Mouse (Mus musculus) lung, postnatal 0 days (tissue): ENCODE data around the gene Senp7. TPM values are rescaled to one million over a fixed set of nuclear protein-coding genes. Genes with fewer than 3 reads are reported as not detected.
"Not testable (repeated sequence)": the region's sequence is repeated elsewhere in the genome, so short reads cannot be mapped to it uniquely, and the experiment has no call there.

Experiments used
- ATAC-seq: fragments of 200-750 bp; cut with Nextera tagmentation; 2 replicates; pipeline ENCODE4 v1.8.0; 2017; ENCODE audit warnings: moderate library complexity
- DNase-seq: peaks from one replicate; pipeline ENCODE4 v3.0.0-alpha.2; 2016; ENCODE audit warnings: low spot score
- H3K27ac ChIP-seq: fragments of 300-500 bp; sonication (generic); 2 replicates; pipeline ENCODE4 v1.5.1; 2014; ENCODE audit warnings: antibody characterized with exemption, mild to moderate bottlenecking, low read length, mixed read lengths
- H3K27me3 ChIP-seq: fragments of 300-500 bp; sonication (generic); replicated peaks from 2 replicates; pipeline ENCODE4 v1.6.1; 2014; ENCODE audit warnings: low read length, mixed read lengths; ENCODE audit not compliant: insufficient read depth
- H3K36me3 ChIP-seq: fragments of 300-500 bp; sonication (generic); 2 replicates; pipeline ENCODE4 v1.6.1; 2014; ENCODE audit warnings: low read length, mixed read lengths; ENCODE audit not compliant: insufficient read depth
- H3K4me1 ChIP-seq: fragments of 300-500 bp; sonication (generic); 2 replicates; pipeline ENCODE4 v1.6.1; 2014; ENCODE audit warnings: antibody characterized with exemption, low read depth, low read length, mixed read lengths; ENCODE audit not compliant: insufficient read depth
- H3K4me2 ChIP-seq: fragments of 300-500 bp; sonication (generic); replicated peaks from 2 replicates; pipeline ENCODE4 v1.6.1; 2014; ENCODE audit warnings: low read depth, mild to moderate bottlenecking, low read length, moderate library complexity, mixed read lengths
- H3K4me3 ChIP-seq: fragments of 300-500 bp; sonication (generic); 2 replicates; pipeline ENCODE4 v1.5.1; 2014; ENCODE audit warnings: low read depth, low read length
- H3K9ac ChIP-seq: fragments of 300-500 bp; sonication (generic); replicated peaks from 2 replicates; pipeline ENCODE4 v1.6.1; 2014; ENCODE audit warnings: low read depth, mild to moderate bottlenecking
- H3K9me3 ChIP-seq: fragments of 300-500 bp; sonication (generic); 2 replicates; pipeline ENCODE4 v1.6.1; 2016; ENCODE audit warnings: low read length, mixed read lengths
- CTCF ChIP-seq: IDR thresholded peaks from 2 replicates; pipeline ENCODE4 v1.5.1; 2016; ENCODE audit warnings: antibody characterized with exemption, mild to moderate bottlenecking
- EP300 ChIP-seq: IDR thresholded peaks from 2 replicates; pipeline ENCODE4 v1.6.1; 2016; ENCODE audit warnings: antibody characterized with exemption, mild to moderate bottlenecking, control low read depth
- WGBS: fragments of 180-500 bp; shearing (Covaris S2); extraction: QIAGEN DNeasy Blood & Tissue Kit; methylation state at CpG from one replicate; pipeline ENCODE4 v1.1.7; 2014; 5-methylcytosine and 5-hydroxymethylcytosine counted together
- polyA plus RNA-seq: library from polyadenylated mRNA; unstranded; fragments of >200 nt; fragmentation: Nextera tagmentation; extraction: Ambion mirVana; gene quantifications from 2 replicates; pipeline ENCODE4 v1.2.1, GENCODE M21; 2015

Senp7 gene
- polyA plus RNA-seq, 1 experiment from 2014 or later: 19.9 TPM

DNA sequence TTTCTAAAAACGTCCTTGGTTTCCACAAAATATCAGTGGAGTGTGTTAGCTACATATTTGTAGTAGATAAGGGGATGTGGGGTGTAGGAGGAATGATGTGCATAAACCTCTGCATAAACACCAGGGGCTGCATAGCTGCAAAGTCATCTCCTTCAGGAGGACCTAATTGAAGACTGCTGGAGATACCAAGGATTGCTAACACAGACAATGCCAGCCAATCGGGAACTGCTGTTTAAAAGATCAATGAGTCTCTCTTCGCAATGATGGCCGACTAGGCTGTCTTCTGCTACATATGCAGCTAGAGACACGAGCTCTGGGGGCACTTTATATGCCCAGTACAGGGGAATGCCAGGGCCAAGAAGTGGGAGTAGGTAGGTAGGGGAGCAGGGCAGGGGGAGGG, 74.4 kb downstream of the Senp7 start:
- WGBS: 85% methylated on average over 5 of the region's 5 CpGs
- no peaks in the 10 kb centered on the region for H3K9me3 ChIP-seq

DNA sequence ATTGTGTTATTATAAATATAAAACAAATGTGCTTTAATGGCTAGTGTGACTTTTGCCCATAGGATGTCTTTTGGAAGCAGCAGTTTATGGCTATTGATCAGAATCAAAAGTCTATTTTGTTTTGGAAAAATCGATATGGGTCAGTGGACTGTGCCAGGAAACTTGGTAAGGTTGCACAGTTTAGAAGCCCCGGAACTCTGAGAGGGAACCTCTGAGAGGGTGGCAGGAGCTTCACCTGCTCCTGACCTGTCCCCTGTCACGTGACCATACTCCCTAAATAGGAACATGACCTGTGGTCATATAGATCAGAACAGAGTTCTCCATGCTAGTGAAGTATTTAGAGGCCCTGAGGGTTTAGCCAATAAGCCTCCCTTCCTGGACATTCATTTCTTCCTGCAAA, 75.9 kb downstream of the Senp7 start:
- ATAC-seq (no peak), DNase-seq (no peak)
- TF ChIP-seq CTCF (no peak), EP300 (no peak)
- no peaks in the 10 kb centered on the region for H3K27me3 ChIP-seq
- WGBS: 94% methylated on average over 3 of the region's 3 CpGs
- H3K9ac ChIP-seq: no peak overlapping the region
- no peaks in the 10 kb centered on the region for H3K4me1 ChIP-seq
- H3K36me3 ChIP-seq: 0 out of 2 replicates have a peak, but pooled peaks cover 13% of the 10 kb centered on the region
- H3K4me3 ChIP-seq: no peak overlapping the region
- H3K4me2 ChIP-seq: no peak overlapping the region
- no peaks in the 10 kb centered on the region for H3K9me3 ChIP-seq
- no peak overlapping the region for H3K27ac ChIP-seq

More for the DNA sequence above, 74.4 kb downstream of the Senp7 start:
- H3K27ac ChIP-seq: no peak overlapping the region
- H3K9ac ChIP-seq: no peak overlapping the region
- 0 out of 2 replicates have a peak, but pooled peaks cover 13% of the 10 kb centered on the region for H3K36me3 ChIP-seq
- ATAC-seq (no peak), DNase-seq (no peak)
- no peak overlapping the region for H3K4me2 ChIP-seq
- TF ChIP-seq EP300 (no peak), CTCF (no peak)
- H3K4me3 ChIP-seq: no peak overlapping the region
- no peaks in the 10 kb centered on the region for H3K27me3 ChIP-seq
- H3K4me1 ChIP-seq: no peaks in the 10 kb centered on the region

DNA sequence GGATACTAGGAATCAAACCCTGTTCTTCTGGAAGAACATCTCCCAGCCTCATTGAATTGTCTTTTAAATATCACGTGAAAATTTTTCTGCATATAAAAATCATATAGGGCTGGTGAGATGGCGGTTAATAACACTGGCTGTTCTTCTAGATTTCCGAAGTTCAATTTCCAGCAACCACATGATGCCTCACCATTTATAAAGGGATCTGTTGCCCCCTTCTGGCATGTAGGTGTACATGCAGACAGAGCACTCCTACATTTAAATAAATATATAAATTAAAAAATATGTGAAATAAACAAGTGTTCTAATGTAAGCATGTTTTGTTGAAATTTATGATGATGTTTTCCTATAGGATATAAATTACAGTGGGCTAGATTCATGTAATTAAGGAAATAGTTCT, 83.5 kb downstream of the Senp7 start:
- ATAC-seq: peak; percentile 52
- no peaks in the 10 kb centered on the region for H3K4me1 ChIP-seq
- H3K27me3 ChIP-seq: no peaks in the 10 kb centered on the region
- H3K9ac ChIP-seq: no peak overlapping the region
- no peaks in the 10 kb centered on the region for H3K36me3 ChIP-seq
- no peak overlapping the region for H3K27ac ChIP-seq
- H3K9me3 ChIP-seq: no peaks in the 10 kb centered on the region
- H3K4me3 ChIP-seq: no peak overlapping the region
- H3K4me2 ChIP-seq: no peak overlapping the region
- TF ChIP-seq CTCF (peak; percentile 74), EP300 (no peak)
- DNase-seq: peak; percentile 85
- WGBS: 29% methylated on average over 3 of the region's 3 CpGs

DNA sequence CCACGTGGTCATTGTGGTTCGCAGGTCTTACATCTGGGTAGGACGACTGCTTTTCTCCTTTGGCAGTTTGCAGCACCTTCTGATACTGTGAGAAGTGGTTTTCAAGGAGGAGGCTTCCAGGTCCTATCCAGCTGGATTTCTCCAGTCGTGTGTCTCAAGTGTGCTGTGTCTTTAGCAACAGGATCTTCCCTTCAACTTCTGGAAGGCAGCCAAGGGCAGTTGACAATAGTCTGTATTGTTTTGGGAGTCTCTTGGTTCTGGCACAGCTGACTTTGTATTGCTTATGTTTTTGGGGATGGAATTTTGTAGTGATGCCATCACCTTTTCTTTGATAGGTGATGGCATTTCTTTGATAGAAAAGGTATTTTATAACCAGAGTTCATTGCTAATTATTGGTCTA, 86.0 kb downstream of the Senp7 start:
- H3K27me3 ChIP-seq: no peaks in the 10 kb centered on the region
- H3K4me3 ChIP-seq: no peak overlapping the region
- TF ChIP-seq EP300 (no peak), CTCF (no peak)
- no peaks in the 10 kb centered on the region for H3K9me3 ChIP-seq
- 19% methylated on average over 4 of the region's 4 CpGs for WGBS
- no peak; the same call in 1 of the 2 replicates for ATAC-seq
- H3K9ac ChIP-seq: no peak overlapping the region
- no peak overlapping the region for H3K27ac ChIP-seq
- H3K36me3 ChIP-seq: no peaks in the 10 kb centered on the region
- no peaks in the 10 kb centered on the region for H3K4me1 ChIP-seq
- H3K4me2 ChIP-seq: no peak overlapping the region
- peak; percentile 35 for DNase-seq

DNA sequence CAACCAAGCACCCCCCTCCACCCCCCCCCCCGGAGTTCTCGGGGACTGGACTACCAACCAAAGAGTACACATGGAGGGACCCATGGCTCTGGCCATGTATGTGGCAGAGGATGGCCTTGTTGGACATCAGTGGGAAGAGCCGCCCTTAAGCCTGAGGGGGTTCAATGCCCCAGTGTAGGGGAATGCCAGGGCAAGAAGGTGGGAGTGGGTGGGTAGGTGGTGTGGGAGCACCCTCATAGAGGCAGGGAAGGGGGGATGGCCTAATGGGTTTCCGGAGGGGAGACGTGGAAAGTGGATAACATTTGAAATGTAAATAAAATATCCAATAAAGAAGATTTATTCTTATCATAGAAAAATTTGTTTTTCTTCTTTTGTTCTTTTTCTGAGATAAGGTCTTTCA, 89.5 kb downstream of the Senp7 start:
- H3K27me3 ChIP-seq, H3K4me3 ChIP-seq, H3K9ac ChIP-seq, DNase-seq, H3K27ac ChIP-seq, H3K4me2 ChIP-seq, H3K9me3 ChIP-seq, H3K36me3 ChIP-seq, H3K4me1 ChIP-seq, ATAC-seq: not testable (repeated sequence)
- WGBS: 89% methylated on average over 5 of the region's 5 CpGs

DNA sequence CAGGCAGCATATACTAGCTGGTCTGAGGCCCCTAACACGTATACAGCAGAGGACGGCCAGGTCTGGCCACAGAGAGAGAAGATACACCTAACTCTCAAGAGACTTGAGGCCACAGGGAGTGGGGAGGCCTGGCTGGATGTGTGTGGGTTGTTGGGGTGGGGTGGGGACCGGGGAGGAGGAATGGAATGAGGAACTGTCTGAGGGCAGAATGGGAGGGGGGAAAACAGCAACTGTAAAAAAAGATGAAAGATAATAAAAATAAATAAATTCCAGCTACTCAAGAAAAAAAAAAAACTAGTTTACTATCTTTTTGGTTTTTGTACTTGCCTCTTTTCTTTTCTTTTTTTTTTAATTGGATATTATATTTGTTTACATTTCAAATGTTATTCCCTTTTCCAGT, 91.8 kb downstream of the Senp7 start:
- H3K4me2 ChIP-seq: no peak overlapping the region
- no peak for DNase-seq
- H3K27me3 ChIP-seq: no peaks in the 10 kb centered on the region
- no peak for TF ChIP-seq EP300
- no peak for TF ChIP-seq CTCF
- no peak overlapping the region for H3K9ac ChIP-seq
- no peaks in the 10 kb centered on the region for H3K4me1 ChIP-seq
- no peaks in the 10 kb centered on the region for H3K9me3 ChIP-seq
- H3K36me3 ChIP-seq: no peaks in the 10 kb centered on the region
- WGBS: 71% methylated on average over 3 of the region's 3 CpGs
- no peak for ATAC-seq
- H3K27ac ChIP-seq: no peak overlapping the region
- no peak overlapping the region for H3K4me3 ChIP-seq
